Mouse (Mus musculus): ENCODE results near the gene Ptgis. TPM values are rescaled to one million over a fixed set of nuclear protein-coding genes. Genes with fewer than 3 reads are reported as not detected.

Gene Ptgis
- polyA plus RNA-seq, 1 experiment: not detected

DNA sequence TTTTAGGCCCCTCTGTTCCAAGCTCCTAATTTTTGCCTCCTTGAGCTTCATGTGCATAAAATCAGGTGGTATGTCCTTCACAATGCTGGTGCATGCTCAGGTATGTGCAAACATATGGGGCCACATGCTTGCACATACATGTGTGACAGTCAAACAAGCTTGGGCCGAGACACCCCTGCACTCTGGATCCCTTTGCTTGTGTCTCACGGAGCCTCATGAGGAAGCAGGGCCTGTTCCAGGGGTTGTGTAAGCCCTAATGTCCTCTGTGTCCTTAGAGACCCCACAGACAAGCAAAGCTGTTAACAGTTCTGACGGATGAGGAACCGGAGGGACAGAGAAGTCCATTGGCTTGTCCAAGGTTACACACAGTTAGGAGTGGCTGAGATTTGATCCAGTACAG, 80.7 kb downstream of the Ptgis start:
- WGBS: 94% methylated on average over 4 of the region's 4 CpGs
- no peak for TF ChIP-seq POLR2A (IDR thresholded peaks at IDR 0.05; ENCODE audit: insufficient read depth, low read depth, low read length)
- Histone ChIP-seq H3K4me1 (ENCODE audit: control insufficient read depth, insufficient read depth, low read length) (peaks cover 49% of the 10 kb centered on the region), H3K4me3 (ENCODE audit: insufficient read depth, low read depth, low read length) (no peak overlapping the region), H3K27ac (ENCODE audit: insufficient read depth, low read depth, low read length) (no peak overlapping the region)

DNA sequence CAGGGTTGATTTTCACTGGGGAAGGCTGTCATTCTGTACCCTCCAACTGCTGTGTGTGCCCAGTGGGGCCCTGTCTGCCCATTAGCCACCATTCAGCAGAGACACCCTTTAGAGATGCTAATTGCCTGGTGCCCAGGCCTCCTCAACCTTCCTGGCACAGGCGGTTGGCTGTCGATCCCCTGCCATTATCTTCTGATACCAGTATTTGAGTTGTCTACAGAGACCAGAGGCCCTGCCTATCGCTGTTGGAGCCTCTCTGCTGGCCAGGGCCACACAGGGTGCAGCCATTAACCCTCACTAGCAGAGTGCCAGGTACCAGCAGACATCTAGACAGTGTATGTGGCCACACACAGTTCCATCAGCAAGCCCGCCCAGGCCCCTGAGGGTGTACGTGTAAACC, 81.6 kb downstream of the Ptgis start:
- TF ChIP-seq POLR2A (IDR thresholded peaks at IDR 0.05; ENCODE audit: insufficient read depth, low read depth, low read length) (no peak), CTCF (IDR thresholded peaks at IDR 0.05; ENCODE audit: insufficient read depth, low read depth, low read length) (no peak)
- Histone ChIP-seq H3K27ac (ENCODE audit: insufficient read depth, low read depth, low read length) (no peak overlapping the region), H3K4me3 (ENCODE audit: insufficient read depth, low read depth, low read length) (no peak overlapping the region), H3K4me1 (ENCODE audit: control insufficient read depth, insufficient read depth, low read length) (peaks cover 46% of the 10 kb centered on the region)
- WGBS: 33% methylated on average over 5 of the region's 5 CpGs

DNA sequence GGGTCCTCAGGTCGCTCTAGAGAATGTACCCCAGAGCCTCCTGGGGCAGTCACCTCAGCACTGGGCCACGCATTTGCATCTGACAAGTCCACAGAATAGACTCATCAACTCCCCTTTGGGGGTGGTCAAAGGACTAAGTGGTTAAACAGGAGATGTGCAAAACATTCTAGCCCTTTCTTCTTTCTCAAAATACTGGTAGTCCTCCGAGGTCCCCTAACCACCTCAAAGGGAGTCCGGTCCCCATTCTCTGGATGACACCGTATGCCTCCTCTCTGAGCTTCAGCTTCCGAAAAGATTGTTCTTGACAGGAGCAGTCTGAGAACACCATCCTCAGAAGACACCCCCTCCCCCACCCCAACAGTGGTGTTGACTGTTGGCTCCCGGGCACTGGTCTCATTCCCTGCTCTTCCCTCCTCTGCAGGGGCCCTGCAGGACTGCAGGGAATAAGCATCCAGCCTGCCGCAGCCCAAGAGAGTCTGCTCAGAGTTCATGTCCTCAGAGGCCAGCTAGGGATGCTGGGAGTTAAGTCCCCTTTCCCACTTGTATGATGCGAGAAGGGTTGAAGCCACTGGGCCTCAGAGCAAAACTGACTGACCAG, 84.2 kb downstream of the Ptgis start:
- Histone ChIP-seq H3K4me1 (ENCODE audit: control insufficient read depth, insufficient read depth, low read length) (peaks cover 43% of the 10 kb centered on the region), H3K27ac (ENCODE audit: insufficient read depth, low read depth, low read length) (peak overlapping the region; percentile 92), H3K4me3 (ENCODE audit: insufficient read depth, low read depth, low read length) (no peak overlapping the region)
- 41% methylated on average over 9 of the region's 9 CpGs for WGBS
- no peak for TF ChIP-seq CTCF (IDR thresholded peaks at IDR 0.05; ENCODE audit: insufficient read depth, low read depth, low read length)
- no peak for TF ChIP-seq POLR2A (IDR thresholded peaks at IDR 0.05; ENCODE audit: insufficient read depth, low read depth, low read length)

DNA sequence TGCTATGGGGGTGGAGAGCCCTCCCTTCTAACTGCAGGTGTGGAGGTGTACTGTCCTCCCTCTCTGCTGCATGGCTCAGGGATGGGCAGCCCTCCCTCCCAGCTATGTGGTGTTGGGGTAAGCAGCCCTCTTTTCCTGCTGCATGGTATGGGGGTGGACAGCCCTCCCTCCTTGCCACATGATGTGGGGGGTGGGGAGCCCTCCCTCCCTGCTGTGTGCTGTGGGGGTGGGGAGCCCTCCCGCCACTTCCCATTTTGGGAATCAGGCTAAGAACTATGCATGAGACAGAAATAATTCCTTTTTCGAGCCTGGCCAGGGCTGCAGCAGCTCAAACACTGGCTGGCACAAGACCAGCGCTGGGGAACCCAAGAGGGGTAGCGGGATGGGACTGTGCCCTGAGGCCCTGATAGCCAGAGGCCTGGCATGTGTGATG, 84.8 kb downstream of the Ptgis start:
- H3K4me1 ChIP-seq (ENCODE audit: control insufficient read depth, insufficient read depth, low read length): peaks cover 43% of the 10 kb centered on the region
- no peak overlapping the region for H3K4me3 ChIP-seq (ENCODE audit: insufficient read depth, low read depth, low read length)
- TF ChIP-seq CTCF (IDR thresholded peaks at IDR 0.05; ENCODE audit: insufficient read depth, low read depth, low read length) (no peak), POLR2A (IDR thresholded peaks at IDR 0.05; ENCODE audit: insufficient read depth, low read depth, low read length) (no peak)
- 5% methylated on average over 4 of the region's 4 CpGs for WGBS
- peak overlapping the region; percentile 92 for H3K27ac ChIP-seq (ENCODE audit: insufficient read depth, low read depth, low read length)

DNA sequence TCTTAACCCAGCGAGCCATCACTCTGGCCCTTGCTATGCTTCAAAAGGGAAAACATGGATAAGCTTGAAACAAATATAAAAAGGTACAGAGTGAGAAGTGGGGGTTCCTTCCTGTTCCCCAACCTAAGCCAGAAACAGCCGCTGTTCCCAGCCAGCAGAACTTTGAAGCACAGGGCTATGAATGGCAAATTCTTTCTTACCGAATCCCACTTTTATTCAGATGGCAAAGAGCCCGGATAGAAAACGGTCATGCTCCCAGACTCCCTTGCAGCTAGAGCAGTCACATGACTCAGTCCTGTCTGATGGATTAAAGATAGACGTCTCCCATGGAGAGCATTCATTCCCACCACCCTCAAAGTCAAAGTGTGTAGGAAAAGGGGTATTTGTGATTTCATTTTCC, 89.5 kb downstream of the Ptgis start:
- Histone ChIP-seq H3K27ac (ENCODE audit: insufficient read depth, low read depth, low read length) (no peak overlapping the region), H3K4me1 (ENCODE audit: control insufficient read depth, insufficient read depth, low read length) (peaks cover 57% of the 10 kb centered on the region), H3K4me3 (ENCODE audit: insufficient read depth, low read depth, low read length) (no peak overlapping the region)
- 54% methylated on average over 6 of the region's 6 CpGs for WGBS
- TF ChIP-seq CTCF (IDR thresholded peaks at IDR 0.05; ENCODE audit: insufficient read depth, low read depth, low read length) (no peak), POLR2A (IDR thresholded peaks at IDR 0.05; ENCODE audit: insufficient read depth, low read depth, low read length) (no peak)

DNA sequence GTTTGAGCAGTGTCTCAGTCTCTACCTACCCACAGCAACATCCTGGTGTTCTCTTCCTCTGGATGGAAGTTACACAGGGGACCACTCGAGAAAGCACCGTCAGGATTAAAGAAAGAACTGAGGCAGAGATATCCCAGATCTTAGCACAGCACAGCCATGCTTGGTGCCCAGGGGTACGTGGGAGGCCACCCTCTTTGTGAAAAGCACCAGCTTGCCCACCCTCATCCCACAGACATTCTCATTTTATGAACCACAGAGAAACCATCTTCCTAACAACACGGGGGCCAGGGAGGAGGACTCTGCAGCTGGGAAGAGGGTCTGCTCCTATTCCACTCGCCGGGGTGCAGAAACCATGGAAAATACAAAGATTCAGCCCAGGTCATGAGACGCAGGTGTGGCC, 90.3 kb downstream of the Ptgis start:
- Histone ChIP-seq H3K4me1 (ENCODE audit: control insufficient read depth, insufficient read depth, low read length) (peaks cover 56% of the 10 kb centered on the region), H3K27ac (ENCODE audit: insufficient read depth, low read depth, low read length) (no peak overlapping the region), H3K4me3 (ENCODE audit: insufficient read depth, low read depth, low read length) (no peak overlapping the region)
- WGBS: 84% methylated on average over 7 of the region's 7 CpGs
- TF ChIP-seq CTCF (IDR thresholded peaks at IDR 0.05; ENCODE audit: insufficient read depth, low read depth, low read length) (no peak), POLR2A (IDR thresholded peaks at IDR 0.05; ENCODE audit: insufficient read depth, low read depth, low read length) (no peak)

DNA sequence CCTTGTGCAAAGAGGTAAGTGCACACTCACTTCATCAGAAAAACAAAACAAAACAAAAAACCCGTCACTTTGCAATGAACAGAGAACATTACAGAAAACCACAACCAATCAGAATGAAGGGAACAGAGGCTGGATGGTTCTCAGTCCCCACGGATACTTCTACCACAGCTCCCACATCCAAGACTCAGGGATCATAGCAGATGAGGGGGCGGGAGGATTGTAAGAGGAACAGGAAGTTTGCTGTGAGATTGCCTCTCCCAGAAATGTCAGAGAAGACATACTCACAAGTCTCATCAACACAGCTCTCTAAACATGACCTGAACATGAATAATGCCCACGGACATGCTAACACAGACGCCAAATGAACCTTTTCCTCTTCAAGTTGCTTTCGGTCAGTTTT, 91.4 kb downstream of the Ptgis start:
- no peak overlapping the region for H3K27ac ChIP-seq (ENCODE audit: insufficient read depth, low read depth, low read length)
- WGBS: 90% methylated on average over 6 of the region's 6 CpGs

DNA sequence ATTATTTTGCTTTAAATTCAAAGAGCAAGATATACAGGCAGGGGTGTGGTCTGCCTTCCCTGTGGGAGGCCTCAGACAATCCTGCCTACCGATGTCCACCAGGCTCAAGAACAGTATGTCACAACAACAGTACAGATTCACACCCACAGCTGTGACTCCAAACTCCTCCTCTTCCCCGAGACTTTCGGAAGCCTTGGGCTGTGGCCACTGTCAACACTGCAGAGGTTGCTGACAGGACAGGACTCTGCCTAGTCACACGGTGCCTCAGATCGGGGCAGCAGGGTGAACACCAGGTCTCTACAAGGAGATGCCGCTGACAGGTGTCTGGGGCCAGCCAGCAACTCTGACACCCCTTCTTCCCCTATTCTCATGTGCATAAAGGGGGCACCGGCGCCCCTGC, 92.7 kb downstream of the Ptgis start:
- TF ChIP-seq POLR2A (IDR thresholded peaks at IDR 0.05; ENCODE audit: insufficient read depth, low read depth, low read length) (no peak), CTCF (IDR thresholded peaks at IDR 0.05; ENCODE audit: insufficient read depth, low read depth, low read length) (no peak)
- peaks cover 62% of the 10 kb centered on the region for H3K4me1 ChIP-seq (ENCODE audit: control insufficient read depth, insufficient read depth, low read length)
- no peak overlapping the region; the same call in 1 of the 2 replicates for H3K27ac ChIP-seq (ENCODE audit: insufficient read depth, low read depth, low read length)
- WGBS: 52% methylated on average over 8 of the region's 8 CpGs
- no peak overlapping the region for H3K4me3 ChIP-seq (ENCODE audit: insufficient read depth, low read depth, low read length)

More for the DNA sequence above, 91.4 kb downstream of the Ptgis start:
- no peak for TF ChIP-seq POLR2A (IDR thresholded peaks at IDR 0.05; ENCODE audit: insufficient read depth, low read depth, low read length)
- no peak for TF ChIP-seq CTCF (IDR thresholded peaks at IDR 0.05; ENCODE audit: insufficient read depth, low read depth, low read length)
- H3K4me1 ChIP-seq (ENCODE audit: control insufficient read depth, insufficient read depth, low read length): peaks cover 61% of the 10 kb centered on the region
- no peak overlapping the region for H3K4me3 ChIP-seq (ENCODE audit: insufficient read depth, low read depth, low read length)

DNA sequence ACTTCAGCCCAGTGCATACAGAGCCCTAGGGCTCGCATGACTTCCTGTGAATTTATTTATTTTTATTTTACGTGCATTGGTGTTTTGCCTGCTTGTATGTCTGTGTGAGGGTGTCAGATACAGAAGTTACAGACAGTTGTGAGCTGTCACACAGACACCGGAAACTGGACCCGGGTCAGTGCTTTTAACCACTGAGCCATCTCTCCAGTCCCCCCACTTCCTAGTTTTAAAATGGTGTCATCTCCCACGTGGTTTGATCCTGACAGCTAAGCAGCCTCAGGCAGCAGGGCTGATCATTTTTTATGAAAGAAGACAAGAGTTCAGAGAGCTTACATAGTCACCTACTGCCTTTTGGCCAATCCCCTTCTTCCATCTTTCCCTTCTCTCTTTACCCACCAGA, 94.5 kb downstream of the Ptgis start:
- WGBS: 67% methylated on average over 5 of the region's 5 CpGs
- Histone ChIP-seq H3K4me1 (ENCODE audit: control insufficient read depth, insufficient read depth, low read length) (peaks cover 61% of the 10 kb centered on the region), H3K4me3 (ENCODE audit: insufficient read depth, low read depth, low read length) (no peak overlapping the region), H3K27ac (ENCODE audit: insufficient read depth, low read depth, low read length) (peak overlapping the region; percentile 38; the same call in 1 of the 2 replicates)
- no peak for TF ChIP-seq POLR2A (IDR thresholded peaks at IDR 0.05; ENCODE audit: insufficient read depth, low read depth, low read length)
- no peak for TF ChIP-seq CTCF (IDR thresholded peaks at IDR 0.05; ENCODE audit: insufficient read depth, low read depth, low read length)

Data from olfactory bulb, adult 2 months (tissue).